29 mouse cellular contexts compared by ENCODE assay signal in genomic region chr10:84024294-84024693, GRCm38 (mm10).
DNase-seq lines count a peak whose midpoint lies in the region; ATAC-seq and TF ChIP-seq lines count a peak whose summit lies in the region.
"Had no signal": no experiment of that assay in that cellular context is flagged by ENCODE, and none has a peak within 500 bp of the region (broad histone marks: within the 10 kb centered on the region; RNA-seq: fewer than 3 reads in every experiment).

No protein-coding gene starts in this region.

- H3K4me2 ChIP-seq in embryonic facial prominence, embryonic 14.5 days (ENCODE audit: low read depth, low read length): no peak overlapping the region
- H3K4me2 ChIP-seq in heart, embryonic 13.5 days: no peak overlapping the region
- no peak overlapping the region for H3K4me2 ChIP-seq in heart, embryonic 11.5 days
- H3K4me2 ChIP-seq in kidney, postnatal 0 days (ENCODE audit: low read length): no peak overlapping the region
- no peak overlapping the region for H3K4me2 ChIP-seq in kidney, embryonic 16.5 days (replicated peaks; ENCODE audit: low read depth, low read length)
- no peak overlapping the region for H3K4me2 ChIP-seq in lung, postnatal 0 days (replicated peaks; ENCODE audit: low read depth, low read length)
- H3K4me2 ChIP-seq: forebrain, embryonic 15.5 days; hindbrain, embryonic 13.5 days; limb, embryonic 15.5 days; liver, embryonic 13.5 days; midbrain, embryonic 15.5 days; neural tube, embryonic 12.5 days had no signal

- DNase-seq in embryonic facial prominence, embryonic 14.5 days (ENCODE audit: low spot score): peak; percentile 53
- no peak for DNase-seq in embryonic facial prominence, embryonic 10.5 days (ENCODE audit: low spot score)
- peak; percentile 31 for DNase-seq in kidney, postnatal 0 days (ENCODE audit: low spot score)
- DNase-seq in lung, postnatal 0 days (ENCODE audit: low spot score): peak; percentile 6
- no peak for DNase-seq in lung, adult 18-20 months
- DNase-seq: cerebellum, adult 2 months; cerebellum, postnatal 14 days; heart, postnatal 4 days; layer of hippocampus, adult 9-11 months; liver, embryonic 13.5 days; lung, adult 2 months; right cerebral cortex, postnatal 4 days; thymus, adult 18-20 months; thymus, postnatal 25 days had no signal

- H3K4me1 ChIP-seq in embryonic facial prominence, embryonic 14.5 days (ENCODE audit: control insufficient read depth, insufficient read depth, low read length): peaks cover 3% of the 10 kb centered on the region; the same call in 1 of the 2 replicates
- H3K4me1 ChIP-seq in embryonic facial prominence, embryonic 10.5 days: peaks cover 30% of the 10 kb centered on the region
- peaks cover 58% of the 10 kb centered on the region for H3K4me1 ChIP-seq in heart, embryonic 13.5 days
- peaks cover 28% of the 10 kb centered on the region for H3K4me1 ChIP-seq in heart, embryonic 11.5 days (ENCODE audit: control insufficient read depth, insufficient read depth, low read length)
- no peaks in the 10 kb centered on the region for H3K4me1 ChIP-seq in kidney, postnatal 0 days (replicated peaks; ENCODE audit: insufficient read depth, low read length)
- H3K4me1 ChIP-seq in kidney, embryonic 16.5 days (ENCODE audit: insufficient read depth, low read length): peaks cover 14% of the 10 kb centered on the region; the same call in 1 of the 2 replicates
- H3K4me1 ChIP-seq in lung, postnatal 0 days (ENCODE audit: insufficient read depth, low read depth, low read length): 0 out of 2 replicates have a peak, but pooled peaks cover 3% of the 10 kb centered on the region
- H3K4me1 ChIP-seq: liver, embryonic 13.5 days had no signal

- ATAC-seq in embryonic facial prominence, embryonic 14.5 days (ENCODE audit: low read depth): no peak
- ATAC-seq in heart, embryonic 13.5 days (ENCODE audit: extremely low read depth, insufficient number of reproducible peaks, low FRiP score, low TSS enrichment): no peak
- no peak for ATAC-seq in heart, embryonic 11.5 days (replicated peaks; ENCODE audit: insufficient number of reproducible peaks, low FRiP score, low TSS enrichment)
- no peak for ATAC-seq in kidney, postnatal 0 days (replicated peaks; ENCODE audit: low FRiP score, low read depth)
- ATAC-seq in kidney, embryonic 16.5 days (ENCODE audit: low FRiP score, low TSS enrichment): no peak
- ATAC-seq in lung, postnatal 0 days: no peak
- ATAC-seq: activated CD4-positive, CD25-positive, alpha-beta regulatory T cell, adult 4 months; forebrain, embryonic 15.5 days; intestine, embryonic 16.5 days; midbrain, embryonic 15.5 days had no signal

- WGBS in embryonic facial prominence, embryonic 14.5 days: 69% methylated on average over 4 of the region's 4 CpGs
- WGBS in embryonic facial prominence, embryonic 10.5 days: 87% methylated on average over 4 of the region's 4 CpGs
- WGBS in heart, embryonic 13.5 days: 54% methylated on average over 4 of the region's 4 CpGs
- WGBS in heart, embryonic 11.5 days (ENCODE audit: insufficient replicate concordance): 71% methylated on average over 4 of the region's 4 CpGs
- 65% methylated on average over 4 of the region's 4 CpGs for WGBS in kidney, postnatal 0 days
- 68% methylated on average over 4 of the region's 4 CpGs for WGBS in kidney, embryonic 16.5 days
- WGBS in lung, postnatal 0 days: 52% methylated on average over 4 of the region's 4 CpGs

- no peak for TF ChIP-seq CTCF in kidney, postnatal 0 days (IDR thresholded peaks at IDR 0.05; ENCODE audit: low read depth)
- no peak for TF ChIP-seq CTCF in lung, postnatal 0 days (IDR thresholded peaks at IDR 0.05)

- TF ChIP-seq EP300 in lung, postnatal 0 days (IDR thresholded peaks at IDR 0.05): no peak

- H3K4me3 ChIP-seq in embryonic facial prominence, embryonic 14.5 days (ENCODE audit: low read depth, low read length): no peak overlapping the region
- H3K4me3 ChIP-seq in embryonic facial prominence, embryonic 10.5 days: no peak overlapping the region
- H3K4me3 ChIP-seq in heart, embryonic 13.5 days: no peak overlapping the region
- no peak overlapping the region for H3K4me3 ChIP-seq in heart, embryonic 11.5 days (ENCODE audit: low read depth, low read length)
- no peak overlapping the region for H3K4me3 ChIP-seq in kidney, postnatal 0 days (replicated peaks; ENCODE audit: low read depth, low read length)
- no peak overlapping the region for H3K4me3 ChIP-seq in kidney, embryonic 16.5 days (ENCODE audit: low read length)
- no peak overlapping the region for H3K4me3 ChIP-seq in lung, postnatal 0 days (ENCODE audit: low read depth, low read length)
- H3K4me3 ChIP-seq: forebrain, embryonic 15.5 days; hindbrain, embryonic 13.5 days; limb, embryonic 10.5 days; limb, embryonic 15.5 days; liver, embryonic 13.5 days; midbrain, embryonic 15.5 days; myocyte; neural tube, embryonic 12.5 days had no signal

- H3K27ac ChIP-seq in embryonic facial prominence, embryonic 14.5 days (replicated peaks; ENCODE audit: low read depth, low read length): no peak overlapping the region
- H3K27ac ChIP-seq in embryonic facial prominence, embryonic 10.5 days (replicated peaks): no peak overlapping the region
- no peak overlapping the region for H3K27ac ChIP-seq in heart, embryonic 13.5 days (replicated peaks)
- no peak overlapping the region for H3K27ac ChIP-seq in heart, embryonic 11.5 days (ENCODE audit: low read depth, low read length)
- no peak overlapping the region for H3K27ac ChIP-seq in kidney, postnatal 0 days
- H3K27ac ChIP-seq in kidney, embryonic 16.5 days (ENCODE audit: low read length): no peak overlapping the region
- H3K27ac ChIP-seq in lung, postnatal 0 days (ENCODE audit: low read length): no peak overlapping the region
- H3K27ac ChIP-seq: forebrain, embryonic 15.5 days; hindbrain, embryonic 13.5 days; limb, embryonic 15.5 days; liver, embryonic 13.5 days; macrophage; midbrain, embryonic 15.5 days; neural tube, embryonic 12.5 days; stomach, postnatal 0 days had no signal

- no peaks in the 10 kb centered on the region for H3K36me3 ChIP-seq in embryonic facial prominence, embryonic 14.5 days (ENCODE audit: control insufficient read depth, insufficient read depth, low read length)
- H3K36me3 ChIP-seq in embryonic facial prominence, embryonic 10.5 days (replicated peaks): no peaks in the 10 kb centered on the region
- no peaks in the 10 kb centered on the region for H3K36me3 ChIP-seq in heart, embryonic 13.5 days
- H3K36me3 ChIP-seq in heart, embryonic 11.5 days (ENCODE audit: control insufficient read depth, insufficient read depth, low read length): no peaks in the 10 kb centered on the region
- no peaks in the 10 kb centered on the region for H3K36me3 ChIP-seq in kidney, postnatal 0 days (ENCODE audit: insufficient read depth, low read length)
- no peaks in the 10 kb centered on the region for H3K36me3 ChIP-seq in kidney, embryonic 16.5 days (ENCODE audit: insufficient read depth, low read length)
- no peaks in the 10 kb centered on the region for H3K36me3 ChIP-seq in lung, postnatal 0 days (ENCODE audit: insufficient read depth, low read length)
- H3K36me3 ChIP-seq: forebrain, embryonic 15.5 days; hindbrain, embryonic 13.5 days; limb, embryonic 10.5 days; limb, embryonic 15.5 days; liver, embryonic 13.5 days; midbrain, embryonic 15.5 days; neural tube, embryonic 12.5 days had no signal

- 0 out of 2 replicates have a peak, but pooled peaks cover 7% of the 10 kb centered on the region for H3K9me3 ChIP-seq in embryonic facial prominence, embryonic 14.5 days (ENCODE audit: control insufficient read depth, low read length)
- 0 out of 2 replicates have a peak, but pooled peaks cover 5% of the 10 kb centered on the region for H3K9me3 ChIP-seq in embryonic facial prominence, embryonic 10.5 days
- H3K9me3 ChIP-seq in heart, embryonic 13.5 days: 0 out of 2 replicates have a peak, but pooled peaks cover 5% of the 10 kb centered on the region
- H3K9me3 ChIP-seq in heart, embryonic 11.5 days (replicated peaks; ENCODE audit: control insufficient read depth, low read length): no peaks in the 10 kb centered on the region
- no peaks in the 10 kb centered on the region for H3K9me3 ChIP-seq in kidney, postnatal 0 days (replicated peaks; ENCODE audit: low read length)
- 0 out of 2 replicates have a peak, but pooled peaks cover 6% of the 10 kb centered on the region for H3K9me3 ChIP-seq in kidney, embryonic 16.5 days (ENCODE audit: low read length)
- no peaks in the 10 kb centered on the region for H3K9me3 ChIP-seq in lung, postnatal 0 days (ENCODE audit: low read length)
- H3K9me3 ChIP-seq: forebrain, embryonic 15.5 days; limb, embryonic 10.5 days; limb, embryonic 15.5 days; liver, embryonic 13.5 days; midbrain, embryonic 15.5 days had no signal

- no peaks in the 10 kb centered on the region for H3K27me3 ChIP-seq in embryonic facial prominence, embryonic 14.5 days (replicated peaks; ENCODE audit: control insufficient read depth, insufficient read depth, low read length)
- no peaks in the 10 kb centered on the region for H3K27me3 ChIP-seq in embryonic facial prominence, embryonic 10.5 days (replicated peaks; ENCODE audit: low read depth, poor library complexity, severe bottlenecking)
- no peaks in the 10 kb centered on the region for H3K27me3 ChIP-seq in heart, embryonic 13.5 days (replicated peaks)
- H3K27me3 ChIP-seq in heart, embryonic 11.5 days (ENCODE audit: control insufficient read depth, insufficient read depth, low read length): no peaks in the 10 kb centered on the region
- no peaks in the 10 kb centered on the region for H3K27me3 ChIP-seq in kidney, postnatal 0 days (ENCODE audit: insufficient read depth, low read length)
- no peaks in the 10 kb centered on the region for H3K27me3 ChIP-seq in kidney, embryonic 16.5 days (ENCODE audit: insufficient read depth, low read length)
- no peaks in the 10 kb centered on the region for H3K27me3 ChIP-seq in lung, postnatal 0 days (replicated peaks; ENCODE audit: insufficient read depth, low read length)
- H3K27me3 ChIP-seq: CH12.LX; forebrain, embryonic 15.5 days; hindbrain, embryonic 13.5 days; limb, embryonic 15.5 days; liver, embryonic 13.5 days; midbrain, embryonic 15.5 days; neural tube, embryonic 12.5 days had no signal

- H3K9ac ChIP-seq in embryonic facial prominence, embryonic 14.5 days (ENCODE audit: low read depth, low read length): no peak overlapping the region
- H3K9ac ChIP-seq in heart, embryonic 13.5 days: peak overlapping the region; percentile 2; the same call in 1 of the 2 replicates
- no peak overlapping the region for H3K9ac ChIP-seq in heart, embryonic 11.5 days (ENCODE audit: low read depth, low read length)
- no peak overlapping the region for H3K9ac ChIP-seq in kidney, postnatal 0 days (ENCODE audit: low read depth, low read length)
- H3K9ac ChIP-seq in kidney, embryonic 16.5 days (replicated peaks; ENCODE audit: low read length): no peak overlapping the region
- no peak overlapping the region for H3K9ac ChIP-seq in lung, postnatal 0 days (replicated peaks; ENCODE audit: low read depth)
- H3K9ac ChIP-seq: forebrain, embryonic 15.5 days; hindbrain, embryonic 13.5 days; limb, embryonic 15.5 days; liver, embryonic 13.5 days; midbrain, embryonic 15.5 days; neural tube, embryonic 12.5 days had no signal

Comparison
In these comparisons a context has a peak if more than half of its experiments do, and no peak if none do; other contexts are left out.
1. DNase-seq: peak in embryonic facial prominence, embryonic 14.5 days (single experiment), kidney, postnatal 0 days (single experiment) and lung, postnatal 0 days (single experiment); none in embryonic facial prominence, embryonic 10.5 days (single experiment) and lung, adult 18-20 months (0 of 2).